Mouse (Mus musculus) hindbrain, embryonic 11.5 days (tissue): Measurements from ENCODE around the gene Cldn5. TPM values are rescaled to one million over a fixed set of nuclear protein-coding genes. Genes with fewer than 3 reads are reported as not detected.

ENCODE experiments used
- ATAC-seq: fragments of 200-750 bp; cut with Nextera tagmentation; 2 replicates; pipeline ENCODE4 v1.8.0; 2017; ENCODE audit warnings: mild to moderate bottlenecking, moderate TSS enrichment, moderate library complexity; ENCODE audit not compliant: low FRiP score
- DNase-seq: peaks from one replicate; pipeline ENCODE4 v3.0.0-alpha.2; 2015; ENCODE audit warnings: low spot score
- H3K27ac ChIP-seq: fragments of 300-500 bp; sonication (generic); 2 replicates; pipeline ENCODE4 v1.5.1; 2014; ENCODE audit warnings: mild to moderate bottlenecking, low read depth, low read length
- H3K27me3 ChIP-seq: fragments of 300-500 bp; sonication (generic); 2 replicates; pipeline ENCODE4 v1.6.1; 2014; ENCODE audit warnings: mild to moderate bottlenecking, low read length, moderate library complexity, mixed read lengths; ENCODE audit not compliant: control insufficient read depth, insufficient read depth
- H3K36me3 ChIP-seq: fragments of 300-500 bp; sonication (generic); 2 replicates; pipeline ENCODE4 v1.6.1; 2014; ENCODE audit warnings: mild to moderate bottlenecking, low read length, moderate library complexity, mixed read lengths; ENCODE audit not compliant: control insufficient read depth, insufficient read depth
- H3K4me1 ChIP-seq: fragments of 300-500 bp; sonication (generic); replicated peaks from 2 replicates; pipeline ENCODE4 v1.6.1; 2014; ENCODE audit warnings: low read length, mixed read lengths; ENCODE audit not compliant: control insufficient read depth, insufficient read depth
- H3K4me2 ChIP-seq: fragments of 300-500 bp; sonication (generic); replicated peaks from 2 replicates; pipeline ENCODE4 v1.6.1; 2014; ENCODE audit warnings: mild to moderate bottlenecking, low read depth, low read length
- H3K4me3 ChIP-seq: fragments of 300-500 bp; sonication (generic); 2 replicates; pipeline ENCODE4 v1.5.1; 2014; ENCODE audit warnings: low read depth, low read length
- H3K9ac ChIP-seq: fragments of 300-500 bp; sonication (generic); 2 replicates; pipeline ENCODE4 v1.6.1; 2014; ENCODE audit warnings: low read depth, low read length
- H3K9me3 ChIP-seq: fragments of 300-500 bp; sonication (generic); 2 replicates; pipeline ENCODE4 v1.6.1; 2016; ENCODE audit warnings: low read length; ENCODE audit not compliant: control insufficient read depth
- WGBS: fragments of 180-500 bp; shearing (Covaris S2); extraction: QIAGEN DNeasy Blood & Tissue Kit; methylation state at CpG from one replicate; pipeline ENCODE4 v1.1.7; 2014; 5-methylcytosine and 5-hydroxymethylcytosine counted together
- polyA plus RNA-seq: library from polyadenylated mRNA; unstranded; fragments of >200 nt; fragmentation: Nextera tagmentation; extraction: Ambion mirVana; gene quantifications from 2 replicates; pipeline ENCODE4 v1.2.1, GENCODE M21; 2014

Gene Cldn5
- polyA plus RNA-seq, 1 experiment from 2014 or later: 25.2 TPM

DNA sequence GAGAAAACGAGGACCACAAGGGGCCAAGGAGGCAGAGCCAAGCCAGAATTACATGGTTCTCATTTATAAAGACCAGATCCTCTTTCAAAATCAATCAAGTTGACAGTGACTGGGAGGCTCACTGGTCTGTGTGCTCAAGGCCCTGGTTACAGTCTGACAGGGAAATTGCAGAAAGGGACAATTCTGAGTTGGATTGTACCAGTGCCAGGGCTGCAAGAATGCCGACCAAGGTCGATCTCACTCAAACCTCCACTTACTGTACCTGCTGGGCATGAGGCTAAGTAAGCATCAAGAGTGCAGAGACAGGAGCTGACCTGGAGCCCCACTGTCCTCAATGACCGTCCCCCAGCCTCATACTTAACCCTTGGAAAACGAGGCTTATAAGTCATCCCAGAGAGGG is 21.5 kb downstream of the Cldn5 start:
- Histone ChIP-seq H3K4me3 (no peak overlapping the region), H3K9me3 (no peaks in the 10 kb centered on the region), H3K27ac (no peak overlapping the region), H3K9ac (no peak overlapping the region), H3K4me2 (no peak overlapping the region), H3K4me1 (no peaks in the 10 kb centered on the region), H3K27me3 (no peaks in the 10 kb centered on the region), H3K36me3 (peaks cover 6% of the 10 kb centered on the region; the same call in 1 of the 2 replicates)
- no peak for ATAC-seq
- DNase-seq: no peak
- 85% methylated on average over 5 of the region's 5 CpGs for WGBS

DNA sequence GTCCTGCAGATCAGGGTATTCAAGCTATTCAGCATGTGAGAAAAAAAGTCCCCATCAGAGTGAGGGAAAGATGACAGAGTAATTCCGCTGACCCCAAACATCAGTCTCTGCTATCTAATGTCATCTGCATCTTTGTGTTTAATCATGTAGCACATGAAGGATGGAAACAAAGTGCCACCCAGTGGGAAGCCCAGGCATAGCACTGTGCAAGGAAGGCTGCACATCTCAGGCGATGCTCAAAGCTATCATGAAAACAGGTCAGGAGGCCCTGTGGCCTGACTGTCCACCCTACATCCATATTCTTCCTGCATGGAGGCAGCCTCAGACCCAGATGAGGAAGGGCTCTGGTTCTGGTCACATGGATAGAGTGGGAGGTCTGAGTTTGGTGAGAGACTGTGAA is 22.2 kb downstream of the Cldn5 start:
- no peak overlapping the region for H3K4me2 ChIP-seq
- no peaks in the 10 kb centered on the region for H3K9me3 ChIP-seq
- peak; percentile 54; the same call in 1 of the 2 replicates for ATAC-seq
- peaks cover 6% of the 10 kb centered on the region; the same call in 1 of the 2 replicates for H3K36me3 ChIP-seq
- H3K4me1 ChIP-seq: no peaks in the 10 kb centered on the region
- H3K27ac ChIP-seq: no peak overlapping the region
- no peak overlapping the region for H3K9ac ChIP-seq
- peak; percentile 55 for DNase-seq
- 75% methylated on average over 2 of the region's 2 CpGs for WGBS
- no peaks in the 10 kb centered on the region for H3K27me3 ChIP-seq
- no peak overlapping the region for H3K4me3 ChIP-seq

DNA sequence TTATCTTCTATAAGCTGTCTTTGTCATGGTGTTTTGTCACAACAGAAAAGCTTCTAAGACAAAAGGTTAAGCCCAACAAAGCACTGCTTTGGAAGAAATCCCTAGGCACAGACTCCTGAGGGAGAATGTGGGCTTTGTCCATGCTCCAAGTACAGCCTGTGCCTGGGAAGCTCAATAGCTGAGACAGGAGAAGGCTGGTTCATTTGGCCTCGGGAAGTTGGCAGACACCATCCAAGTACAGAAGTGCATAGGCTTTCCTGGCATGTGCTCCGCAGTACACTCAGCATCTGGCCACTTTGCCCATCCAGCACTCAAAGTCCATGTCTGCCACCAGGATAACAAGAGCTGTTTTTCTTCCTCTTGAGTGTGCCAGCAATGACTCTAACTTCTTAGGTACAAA is 29.1 kb downstream of the Cldn5 start:
- H3K36me3 ChIP-seq: no peaks in the 10 kb centered on the region
- no peaks in the 10 kb centered on the region for H3K27me3 ChIP-seq
- H3K4me2 ChIP-seq: no peak overlapping the region
- no peak overlapping the region for H3K9ac ChIP-seq
- ATAC-seq (no peak), DNase-seq (no peak)
- H3K9me3 ChIP-seq: no peaks in the 10 kb centered on the region
- WGBS: 97% methylated on average over 2 of the region's 2 CpGs
- H3K27ac ChIP-seq: no peak overlapping the region
- H3K4me3 ChIP-seq: no peak overlapping the region
- no peaks in the 10 kb centered on the region for H3K4me1 ChIP-seq

DNA sequence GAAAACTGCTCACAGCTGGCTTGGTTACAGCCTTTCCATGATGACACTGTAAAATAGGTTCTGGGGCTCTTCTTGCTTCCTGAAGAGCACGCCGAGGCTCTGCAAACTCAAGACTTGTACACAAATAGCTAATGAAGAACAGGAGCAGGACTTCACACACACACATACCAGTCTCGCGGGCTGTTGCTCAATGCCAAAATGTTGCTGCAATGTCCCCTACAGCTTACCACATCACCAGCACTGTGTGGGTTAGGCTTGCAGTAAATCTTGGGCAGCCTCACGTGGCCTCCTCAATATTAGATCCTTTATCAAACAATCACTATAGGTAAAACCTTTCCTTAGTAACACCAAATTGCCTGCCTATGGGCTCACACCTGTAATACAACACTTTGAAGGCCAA is 32.4 kb downstream of the Cldn5 start:
- DNase-seq (no peak), ATAC-seq (no peak)
- no peak overlapping the region for H3K4me2 ChIP-seq
- H3K27ac ChIP-seq: no peak overlapping the region
- H3K4me3 ChIP-seq: no peak overlapping the region
- H3K27me3 ChIP-seq: no peaks in the 10 kb centered on the region
- H3K9me3 ChIP-seq: no peaks in the 10 kb centered on the region
- no peak overlapping the region for H3K9ac ChIP-seq
- no peaks in the 10 kb centered on the region; the same call in 1 of the 2 replicates for H3K4me1 ChIP-seq
- H3K36me3 ChIP-seq: no peaks in the 10 kb centered on the region
- 96% methylated on average over 5 of the region's 5 CpGs for WGBS

DNA sequence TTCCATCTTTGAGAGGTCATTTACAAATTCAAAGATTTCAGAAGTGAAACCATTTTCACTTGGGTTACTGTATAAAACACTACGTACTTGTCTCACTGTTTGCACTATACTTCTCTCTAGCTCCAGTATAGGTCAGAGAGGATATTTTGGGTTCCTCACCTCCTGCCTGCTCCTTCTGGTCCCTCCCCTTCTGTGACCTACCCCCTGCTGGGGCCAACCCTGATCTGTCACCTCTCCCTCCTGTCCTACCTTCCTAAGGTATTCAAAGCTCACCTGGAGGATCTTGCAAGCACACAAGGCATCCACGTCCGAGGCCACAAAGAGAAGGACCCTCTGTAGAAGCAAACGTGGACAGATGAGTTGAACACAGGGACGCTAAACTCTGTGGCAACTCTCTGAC is 34.4 kb downstream of the Cldn5 start:
- peak overlapping the region; percentile 84 for H3K4me3 ChIP-seq
- H3K36me3 ChIP-seq: 0 out of 2 replicates have a peak, but pooled peaks cover 3% of the 10 kb centered on the region
- ATAC-seq (no peak; the same call in 1 of the 2 replicates), DNase-seq (no peak)
- no peaks in the 10 kb centered on the region; the same call in 1 of the 2 replicates for H3K4me1 ChIP-seq
- no peaks in the 10 kb centered on the region for H3K27me3 ChIP-seq
- H3K9me3 ChIP-seq: no peaks in the 10 kb centered on the region
- 7% methylated on average over 5 of the region's 5 CpGs for WGBS
- H3K4me2 ChIP-seq: peak overlapping the region; percentile 77
- H3K27ac ChIP-seq: no peak overlapping the region
- peak overlapping the region; percentile 58 for H3K9ac ChIP-seq

DNA sequence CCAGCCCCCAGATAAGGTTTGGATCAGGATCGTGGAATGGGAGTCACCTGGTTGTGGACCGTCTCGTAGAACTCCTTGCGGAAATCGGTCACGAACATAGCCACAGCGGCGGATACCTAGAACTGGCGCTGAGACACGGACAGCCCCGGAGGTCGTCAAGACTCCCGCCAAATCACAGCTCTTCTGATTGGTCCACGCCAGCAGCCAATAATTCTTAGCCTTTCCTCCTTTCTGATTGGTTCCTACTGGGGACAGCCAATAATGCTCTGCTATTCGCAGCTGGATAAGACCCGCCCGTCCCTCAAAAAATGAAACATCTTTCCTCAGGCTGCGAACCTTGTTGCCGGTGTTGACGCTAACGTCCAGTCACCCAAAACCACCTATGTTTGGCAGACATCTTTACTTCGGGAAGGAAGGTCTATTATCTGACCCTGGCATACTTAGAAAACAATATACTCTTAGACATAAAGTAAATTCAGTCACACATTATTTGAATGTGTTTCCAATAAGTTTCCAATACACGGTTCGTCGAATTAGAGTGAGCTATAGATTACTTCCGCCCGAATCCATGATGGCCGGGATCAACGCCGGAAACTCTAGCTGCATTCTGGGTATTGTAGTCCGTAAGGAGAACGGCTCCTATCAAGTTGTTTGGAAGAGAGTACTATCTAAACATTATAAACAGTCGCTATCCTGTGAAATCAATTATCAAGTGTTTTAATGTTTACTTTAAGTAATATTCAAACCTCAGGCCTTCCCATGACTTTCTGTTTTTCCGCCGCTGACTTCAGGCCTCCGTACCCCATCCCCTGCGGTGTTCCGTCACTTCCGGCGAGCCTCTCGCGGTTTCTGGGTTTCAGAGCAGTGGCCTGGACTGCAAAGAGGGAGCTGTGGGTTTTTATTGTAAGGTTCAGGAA is 35.1 kb downstream of the Cldn5 start, which contains the start of the genes Ufd1 and Cdc45:
Gene Ufd1, plus strand, starts transcription at position 312 of the 917 bp plus-strand sequence.
Gene Cdc45, minus strand, starts transcription at position 520 of the 917 bp plus-strand sequence.
- Histone ChIP-seq H3K27me3 (no peaks in the 10 kb centered on the region), H3K4me2 (peak within 1 kb of the TSS; percentile 77), H3K9ac (peak within 1 kb of the TSS; percentile 80), H3K9me3 (no peaks in the 10 kb centered on the region), H3K27ac (peak within 1 kb of the TSS; percentile 61), H3K36me3 (0 out of 2 replicates have a peak, but pooled peaks cover 3% of the 10 kb centered on the region), H3K4me1 (no peaks in the 10 kb centered on the region; the same call in 1 of the 2 replicates), H3K4me3 (peak within 1 kb of the TSS; percentile 84)
- ATAC-seq (peak; percentile 96), DNase-seq (peak; percentile 92)
- under 1% methylated on average over 42 of the region's 42 CpGs for WGBS

DNA sequence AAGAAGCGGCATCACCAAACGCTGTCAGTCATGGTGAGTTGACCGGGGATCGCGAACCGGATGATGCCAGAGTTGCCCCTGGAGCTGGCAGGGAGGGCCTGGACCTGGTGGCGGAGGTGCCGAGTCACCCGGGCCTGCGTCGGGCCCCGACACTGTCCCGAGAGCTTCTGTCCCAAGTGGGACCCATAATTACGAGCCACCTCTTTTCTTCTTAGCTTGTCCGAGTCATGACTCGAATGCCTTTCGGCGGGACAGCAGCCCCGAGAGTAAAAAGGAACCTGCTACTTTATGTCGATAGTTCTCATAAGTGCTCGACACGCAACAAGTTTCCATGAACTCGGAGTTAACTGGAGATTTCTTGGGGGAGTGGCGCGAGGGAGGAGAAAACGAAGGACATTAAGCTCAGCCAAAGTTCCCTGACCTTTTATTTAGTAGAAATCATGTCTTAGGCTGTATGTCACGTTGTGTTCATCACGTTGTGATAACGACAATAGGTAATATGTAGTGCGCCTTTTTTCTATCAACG is 35.8 kb downstream of the Cldn5 start:
- peak; percentile 65 for ATAC-seq
- H3K4me2 ChIP-seq: peak overlapping the region; percentile 61
- H3K9me3 ChIP-seq: no peaks in the 10 kb centered on the region
- H3K4me3 ChIP-seq: peak overlapping the region; percentile 84
- WGBS: 3% methylated on average over 31 of the region's 31 CpGs
- 0 out of 2 replicates have a peak, but pooled peaks cover 5% of the 10 kb centered on the region for H3K36me3 ChIP-seq
- no peak for DNase-seq
- peak overlapping the region; percentile 80 for H3K9ac ChIP-seq
- peak overlapping the region; percentile 61 for H3K27ac ChIP-seq
- no peaks in the 10 kb centered on the region; the same call in 1 of the 2 replicates for H3K4me1 ChIP-seq
- no peaks in the 10 kb centered on the region for H3K27me3 ChIP-seq

DNA sequence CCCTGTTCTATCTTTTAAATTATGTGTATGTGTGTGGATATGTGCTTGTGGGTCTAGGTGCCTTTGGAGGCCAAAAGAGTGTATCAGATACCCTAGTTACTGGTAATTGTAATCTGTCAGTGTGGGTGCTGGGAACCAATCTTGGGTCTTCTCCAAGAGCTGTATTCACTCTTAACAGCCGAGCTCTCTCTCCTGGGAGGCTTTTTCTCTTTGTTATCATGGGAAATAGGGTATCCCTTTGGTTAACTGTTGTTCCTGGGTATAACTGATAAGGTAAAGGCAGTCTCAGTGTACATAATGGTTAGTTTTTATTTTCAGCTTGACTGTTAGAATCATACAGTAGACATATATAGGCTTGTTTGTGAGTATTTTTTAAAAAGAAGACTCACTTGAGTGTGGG is 45.7 kb downstream of the Cldn5 start:
- WGBS: 88% methylated on average over 1 of the region's 1 CpGs
- no peak overlapping the region for H3K27ac ChIP-seq
- H3K36me3 ChIP-seq: peaks cover 34% of the 10 kb centered on the region
- H3K4me2 ChIP-seq: no peak overlapping the region
- no peak overlapping the region for H3K9ac ChIP-seq
- ATAC-seq (no peak), DNase-seq (no peak)
- H3K9me3 ChIP-seq: no peaks in the 10 kb centered on the region
- H3K27me3 ChIP-seq: no peaks in the 10 kb centered on the region
- H3K4me3 ChIP-seq: no peak overlapping the region
- no peaks in the 10 kb centered on the region for H3K4me1 ChIP-seq
